Mouse (Mus musculus) kidney, embryonic 14.5 days (tissue): ENCODE measurements at regions not wholly inside any gene's neighbourhood (a gene's known extent, or its start where the extent isn't known, plus 50 kb on each side); places are given as distances from the start of the nearest gene placed in this dataset.

Source experiments
- ATAC-seq: fragments of 200-750 bp; cut with Nextera tagmentation; 2 replicates; pipeline ENCODE4 v1.8.0; 2017; ENCODE audit warnings: moderate number of reproducible peaks, mild to moderate bottlenecking, moderate TSS enrichment, moderate library complexity; ENCODE audit not compliant: low FRiP score, low TSS enrichment
- H3K27ac ChIP-seq: fragments of 300-500 bp; sonication (generic); 2 replicates; pipeline ENCODE4 v1.5.1; 2014; ENCODE audit warnings: low read depth, mild to moderate bottlenecking, low read length, moderate library complexity, mixed read lengths
- H3K27me3 ChIP-seq: fragments of 300-500 bp; sonication (generic); 2 replicates; pipeline ENCODE4 v1.6.1; 2014; ENCODE audit warnings: mild to moderate bottlenecking, low read length; ENCODE audit not compliant: control insufficient read depth, insufficient read depth
- H3K36me3 ChIP-seq: fragments of 300-500 bp; sonication (generic); 2 replicates; pipeline ENCODE4 v1.6.1; 2014; ENCODE audit warnings: low read length, mixed read lengths; ENCODE audit not compliant: control insufficient read depth, insufficient read depth
- H3K4me1 ChIP-seq: fragments of 300-500 bp; sonication (generic); 2 replicates; pipeline ENCODE4 v1.6.1; 2014; ENCODE audit warnings: low read length, mixed read lengths; ENCODE audit not compliant: control insufficient read depth, insufficient read depth
- H3K4me2 ChIP-seq: fragments of 300-500 bp; sonication (generic); replicated peaks from 2 replicates; pipeline ENCODE4 v1.6.1; 2014; ENCODE audit warnings: low read depth, mild to moderate bottlenecking, low read length
- H3K4me3 ChIP-seq: fragments of 300-500 bp; sonication (generic); 2 replicates; pipeline ENCODE4 v1.5.1; 2014; ENCODE audit warnings: mild to moderate bottlenecking, low read length
- H3K9ac ChIP-seq: fragments of 300-500 bp; sonication (generic); 2 replicates; pipeline ENCODE4 v1.6.1; 2014; ENCODE audit warnings: low read depth, mild to moderate bottlenecking, low read length, moderate library complexity
- H3K9me3 ChIP-seq: fragments of 300-500 bp; sonication (generic); 2 replicates; pipeline ENCODE4 v1.6.1; 2016; ENCODE audit warnings: low read length; ENCODE audit not compliant: control insufficient read depth
- WGBS: fragments of 180-500 bp; shearing (Covaris S2); extraction: QIAGEN DNeasy Blood & Tissue Kit; methylation state at CpG from one replicate; pipeline ENCODE4 v1.1.7; 2014; 5-methylcytosine and 5-hydroxymethylcytosine counted together

- no peaks in the 10 kb centered on the region for H3K4me1 ChIP-seq
- no peaks in the 10 kb centered on the region for H3K36me3 ChIP-seq
- 79% methylated on average over 1 of the region's 1 CpGs for WGBS
- no peak overlapping the region for H3K27ac ChIP-seq
- ATAC-seq: no peak
- H3K9me3 ChIP-seq: no peaks in the 10 kb centered on the region
- H3K27me3 ChIP-seq: no peaks in the 10 kb centered on the region
- no peak overlapping the region for H3K9ac ChIP-seq
- H3K4me2 ChIP-seq: no peak overlapping the region
- no peak overlapping the region for H3K4me3 ChIP-seq
Observed at GRCm38 (mm10) chr1:133522825-133523224, 87.3 kb downstream of the Snrpe start.

- WGBS: 78% methylated on average over 8 of the region's 8 CpGs
Observed at GRCm38 (mm10) chr1:133520652-133521051, 89.4 kb downstream of the Snrpe start.

GRCm38 (mm10) chr1:133517020-133517419 is 92.8 kb upstream of the Sox13 start:
- no peak for ATAC-seq
- no peak overlapping the region for H3K4me3 ChIP-seq
- no peaks in the 10 kb centered on the region for H3K4me1 ChIP-seq
- no peak overlapping the region for H3K27ac ChIP-seq
- WGBS: 95% methylated on average over 5 of the region's 5 CpGs
- no peak overlapping the region for H3K9ac ChIP-seq
- no peaks in the 10 kb centered on the region for H3K27me3 ChIP-seq
- no peaks in the 10 kb centered on the region; the same call in 1 of the 2 replicates for H3K9me3 ChIP-seq
- no peaks in the 10 kb centered on the region for H3K36me3 ChIP-seq
- no peak overlapping the region for H3K4me2 ChIP-seq

More at GRCm38 (mm10) chr1:133520652-133521051, 89.4 kb downstream of the Snrpe start:
- H3K36me3 ChIP-seq: no peaks in the 10 kb centered on the region
- H3K9ac ChIP-seq: no peak overlapping the region
- H3K4me3 ChIP-seq: no peak overlapping the region
- no peak overlapping the region for H3K4me2 ChIP-seq
- H3K27ac ChIP-seq: no peak overlapping the region
- no peaks in the 10 kb centered on the region for H3K27me3 ChIP-seq
- no peaks in the 10 kb centered on the region for H3K9me3 ChIP-seq
- no peak for ATAC-seq
- no peaks in the 10 kb centered on the region for H3K4me1 ChIP-seq

- H3K36me3 ChIP-seq: no peaks in the 10 kb centered on the region
- no peak overlapping the region for H3K4me2 ChIP-seq
- H3K4me1 ChIP-seq: no peaks in the 10 kb centered on the region
- no peak overlapping the region for H3K9ac ChIP-seq
- no peak overlapping the region for H3K27ac ChIP-seq
- ATAC-seq: no peak
- H3K4me3 ChIP-seq: no peak overlapping the region
- no peaks in the 10 kb centered on the region for H3K27me3 ChIP-seq
- 53% methylated on average over 3 of the region's 3 CpGs for WGBS
- H3K9me3 ChIP-seq: no peaks in the 10 kb centered on the region
Observed at GRCm38 (mm10) chr1:133504116-133504515, 79.9 kb upstream of the Sox13 start.

GRCm38 (mm10) chr1:133503336-133503735 is 79.2 kb upstream of the Sox13 start:
- no peaks in the 10 kb centered on the region for H3K9me3 ChIP-seq
- no peak overlapping the region for H3K4me2 ChIP-seq
- H3K27ac ChIP-seq: no peak overlapping the region
- H3K9ac ChIP-seq: no peak overlapping the region
- H3K27me3 ChIP-seq: no peaks in the 10 kb centered on the region
- ATAC-seq: no peak
- H3K36me3 ChIP-seq: no peaks in the 10 kb centered on the region
- H3K4me1 ChIP-seq: no peaks in the 10 kb centered on the region
- 93% methylated on average over 2 of the region's 2 CpGs for WGBS
- H3K4me3 ChIP-seq: no peak overlapping the region

- no peak overlapping the region for H3K4me2 ChIP-seq
- no peak overlapping the region for H3K4me3 ChIP-seq
- 61% methylated on average over 13 of the region's 13 CpGs for WGBS
- no peaks in the 10 kb centered on the region for H3K9me3 ChIP-seq
- no peak overlapping the region for H3K9ac ChIP-seq
- H3K27ac ChIP-seq: no peak overlapping the region
- ATAC-seq: no peak
- no peaks in the 10 kb centered on the region for H3K4me1 ChIP-seq
- H3K27me3 ChIP-seq: no peaks in the 10 kb centered on the region
- H3K36me3 ChIP-seq: no peaks in the 10 kb centered on the region
Observed at GRCm38 (mm10) chr1:133501016-133501415, 76.8 kb upstream of the Sox13 start.

- H3K4me2 ChIP-seq: peak overlapping the region; percentile 54
- H3K27ac ChIP-seq: peak overlapping the region; percentile 81
- WGBS: under 1% methylated on average over 29 of the region's 29 CpGs
- H3K9ac ChIP-seq: peak overlapping the region; percentile 59; the same call in 1 of the 2 replicates
- H3K4me1 ChIP-seq: peaks cover 20% of the 10 kb centered on the region
- H3K36me3 ChIP-seq: no peaks in the 10 kb centered on the region
- ATAC-seq: peak; percentile 86
- peak overlapping the region; percentile 25 for H3K4me3 ChIP-seq
- no peaks in the 10 kb centered on the region for H3K27me3 ChIP-seq
- H3K9me3 ChIP-seq: no peaks in the 10 kb centered on the region
Observed at GRCm38 (mm10) chr1:133492986-133493741, 69.0 kb upstream of the Sox13 start.

GRCm38 (mm10) chr1:133492291-133492985 is 68.3 kb upstream of the Sox13 start:
- no peaks in the 10 kb centered on the region for H3K9me3 ChIP-seq
- no peaks in the 10 kb centered on the region for H3K36me3 ChIP-seq
- H3K9ac ChIP-seq: peak overlapping the region; percentile 59; the same call in 1 of the 2 replicates
- H3K4me1 ChIP-seq: peaks cover 20% of the 10 kb centered on the region
- WGBS: 3% methylated on average over 11 of the region's 11 CpGs
- peak overlapping the region; percentile 81 for H3K27ac ChIP-seq
- H3K27me3 ChIP-seq: no peaks in the 10 kb centered on the region
- H3K4me3 ChIP-seq: peak overlapping the region; percentile 25
- H3K4me2 ChIP-seq: peak overlapping the region; percentile 54
- ATAC-seq: peak; percentile 86

GRCm38 (mm10) chr1:133491857-133492290 is 67.7 kb upstream of the Sox13 start:
- H3K9me3 ChIP-seq: no peaks in the 10 kb centered on the region
- H3K27ac ChIP-seq: peak overlapping the region; percentile 81
- no peaks in the 10 kb centered on the region for H3K27me3 ChIP-seq
- ATAC-seq: no peak; the same call in 1 of the 2 replicates
- no peak overlapping the region for H3K4me3 ChIP-seq
- H3K9ac ChIP-seq: no peak overlapping the region
- WGBS: 22% methylated on average over 4 of the region's 4 CpGs
- H3K4me2 ChIP-seq: peak overlapping the region; percentile 54
- no peaks in the 10 kb centered on the region for H3K36me3 ChIP-seq
- H3K4me1 ChIP-seq: peaks cover 23% of the 10 kb centered on the region
